ENCODE assay signal across 23 mouse cellular contexts in the genomic region with DNA sequence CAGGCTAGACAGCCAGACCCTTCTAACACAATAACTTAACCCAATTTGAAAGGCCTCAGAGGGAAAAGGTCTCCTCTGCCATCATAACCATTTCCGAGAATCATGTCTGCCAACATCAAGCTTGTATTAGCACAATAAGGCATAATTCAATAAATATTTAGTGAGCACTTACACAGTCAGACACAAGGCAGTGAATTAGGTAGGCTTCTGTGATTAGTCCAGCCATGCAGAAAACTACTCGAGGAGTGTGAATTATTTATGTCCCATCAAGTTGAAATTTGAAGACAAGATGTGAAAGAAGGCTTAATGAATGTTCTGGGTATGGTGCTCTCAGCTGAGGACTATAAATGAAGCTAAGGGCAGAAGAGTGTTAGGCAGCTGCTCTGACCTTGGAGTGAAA.
A peak's percentile ranks its signal among the peaks of the same experiment; 100 is the strongest.
DNase-seq lines count a peak whose midpoint lies in the region; ATAC-seq lines count a peak whose summit lies in the region.
"Had no signal": no experiment of that assay in that cellular context is flagged by ENCODE, and none has a peak within 500 bp of the region (broad histone marks: within the 10 kb centered on the region; RNA-seq: fewer than 3 reads in every experiment).

No protein-coding gene starts in this region.

- 61% methylated on average over 2 of the region's 2 CpGs for WGBS in embryonic facial prominence, embryonic 12.5 days
- WGBS in embryonic facial prominence, embryonic 10.5 days: 77% methylated on average over 2 of the region's 2 CpGs
- WGBS in intestine, embryonic 14.5 days: 62% methylated on average over 2 of the region's 2 CpGs
- 66% methylated on average over 2 of the region's 2 CpGs for WGBS in intestine, embryonic 15.5 days
- 35% methylated on average over 2 of the region's 2 CpGs for WGBS in neural tube, embryonic 13.5 days
- 27% methylated on average over 2 of the region's 2 CpGs for WGBS in neural tube, embryonic 15.5 days

- H3K4me1 ChIP-seq in embryonic facial prominence, embryonic 12.5 days: no peaks in the 10 kb centered on the region
- H3K4me1 ChIP-seq in embryonic facial prominence, embryonic 10.5 days: peaks cover 9% of the 10 kb centered on the region; the same call in 1 of the 2 replicates
- no peaks in the 10 kb centered on the region for H3K4me1 ChIP-seq in intestine, embryonic 14.5 days (replicated peaks; ENCODE audit: control insufficient read depth, insufficient read depth, low read length)
- H3K4me1 ChIP-seq in intestine, embryonic 15.5 days (replicated peaks): no peaks in the 10 kb centered on the region
- 0 out of 2 replicates have a peak, but pooled peaks cover 9% of the 10 kb centered on the region for H3K4me1 ChIP-seq in neural tube, embryonic 13.5 days (replicated peaks)
- H3K4me1 ChIP-seq in neural tube, embryonic 15.5 days: no peaks in the 10 kb centered on the region
- H3K4me1 ChIP-seq: embryonic facial prominence, embryonic 15.5 days had no signal

- no peak overlapping the region for H3K27ac ChIP-seq in embryonic facial prominence, embryonic 12.5 days
- H3K27ac ChIP-seq in embryonic facial prominence, embryonic 10.5 days (replicated peaks): no peak overlapping the region
- no peak overlapping the region for H3K27ac ChIP-seq in intestine, embryonic 14.5 days (ENCODE audit: low read depth)
- no peak overlapping the region for H3K27ac ChIP-seq in intestine, embryonic 15.5 days
- peak overlapping the region; percentile 65; the same call in 1 of the 2 replicates for H3K27ac ChIP-seq in neural tube, embryonic 13.5 days (replicated peaks)
- no peak overlapping the region for H3K27ac ChIP-seq in neural tube, embryonic 15.5 days (replicated peaks)
- H3K27ac ChIP-seq: embryonic facial prominence, embryonic 15.5 days; gastrocnemius, adult 2 months; hindbrain, embryonic 14.5 days had no signal

- no peak overlapping the region for H3K4me2 ChIP-seq in embryonic facial prominence, embryonic 12.5 days (replicated peaks)
- H3K4me2 ChIP-seq in intestine, embryonic 14.5 days (ENCODE audit: low read length): no peak overlapping the region
- H3K4me2 ChIP-seq in intestine, embryonic 15.5 days (replicated peaks): no peak overlapping the region
- H3K4me2 ChIP-seq in neural tube, embryonic 13.5 days: no peak overlapping the region
- H3K4me2 ChIP-seq in neural tube, embryonic 15.5 days: no peak overlapping the region
- H3K4me2 ChIP-seq: embryonic facial prominence, embryonic 15.5 days; heart, embryonic 11.5 days; hindbrain, embryonic 14.5 days had no signal

- H3K9me3 ChIP-seq in embryonic facial prominence, embryonic 12.5 days: no peaks in the 10 kb centered on the region
- no peaks in the 10 kb centered on the region for H3K9me3 ChIP-seq in embryonic facial prominence, embryonic 10.5 days
- no peaks in the 10 kb centered on the region for H3K9me3 ChIP-seq in intestine, embryonic 14.5 days (ENCODE audit: control insufficient read depth, low read length)
- H3K9me3 ChIP-seq in intestine, embryonic 15.5 days: no peaks in the 10 kb centered on the region
- H3K9me3 ChIP-seq in neural tube, embryonic 13.5 days: 0 out of 2 replicates have a peak, but pooled peaks cover 6% of the 10 kb centered on the region
- H3K9me3 ChIP-seq in neural tube, embryonic 15.5 days (replicated peaks): no peaks in the 10 kb centered on the region
- H3K9me3 ChIP-seq: embryonic facial prominence, embryonic 15.5 days had no signal

- DNase-seq in embryonic facial prominence, embryonic 10.5 days (ENCODE audit: low spot score): no peak
- peak; percentile 3 for DNase-seq in intestine, embryonic 14.5 days (ENCODE audit: low spot score)
- DNase-seq in kidney, postnatal 10 days: no peak
- DNase-seq: adrenal gland, adult 8-10 months; adrenal gland, postnatal 36 days; cerebellum, adult 11 months; cerebellum, adult 2 months; cerebellum, adult 9-11 months; cerebellum, postnatal 36 days; embryo, embryonic 11 days; forebrain, postnatal 0 days; gastrocnemius, adult 2 months; gastrocnemius, postnatal 14 days; heart, adult 11 months had no signal

- H3K27me3 ChIP-seq in embryonic facial prominence, embryonic 12.5 days: no peaks in the 10 kb centered on the region
- H3K27me3 ChIP-seq in embryonic facial prominence, embryonic 10.5 days (replicated peaks; ENCODE audit: low read depth, poor library complexity, severe bottlenecking): no peaks in the 10 kb centered on the region
- no peaks in the 10 kb centered on the region for H3K27me3 ChIP-seq in intestine, embryonic 14.5 days (replicated peaks; ENCODE audit: control insufficient read depth, insufficient read depth, low read length)
- H3K27me3 ChIP-seq in intestine, embryonic 15.5 days (replicated peaks): no peaks in the 10 kb centered on the region
- H3K27me3 ChIP-seq in neural tube, embryonic 13.5 days: no peaks in the 10 kb centered on the region
- no peaks in the 10 kb centered on the region for H3K27me3 ChIP-seq in neural tube, embryonic 15.5 days (replicated peaks)
- H3K27me3 ChIP-seq: embryonic facial prominence, embryonic 15.5 days had no signal

- ATAC-seq in embryonic facial prominence, embryonic 12.5 days (ENCODE audit: insufficient number of reproducible peaks, insufficient read depth, low FRiP score, low TSS enrichment): peak; percentile 15; the same call in 1 of the 2 replicates
- no peak for ATAC-seq in intestine, embryonic 14.5 days (replicated peaks; ENCODE audit: low FRiP score, low TSS enrichment, low read depth)
- ATAC-seq in intestine, embryonic 15.5 days: no peak
- no peak for ATAC-seq in neural tube, embryonic 13.5 days (ENCODE audit: low read depth)
- ATAC-seq in neural tube, embryonic 15.5 days (ENCODE audit: low FRiP score): no peak
- ATAC-seq: activated CD4-positive, CD25-positive, alpha-beta regulatory T cell, adult 4 months; forebrain, embryonic 14.5 days; forebrain, postnatal 0 days had no signal

- no peak overlapping the region for H3K4me3 ChIP-seq in embryonic facial prominence, embryonic 12.5 days
- H3K4me3 ChIP-seq in embryonic facial prominence, embryonic 10.5 days: no peak overlapping the region
- no peak overlapping the region for H3K4me3 ChIP-seq in intestine, embryonic 14.5 days (ENCODE audit: low read depth, low read length)
- H3K4me3 ChIP-seq in intestine, embryonic 15.5 days (replicated peaks): no peak overlapping the region
- H3K4me3 ChIP-seq in neural tube, embryonic 13.5 days: no peak overlapping the region
- H3K4me3 ChIP-seq in neural tube, embryonic 15.5 days (replicated peaks): no peak overlapping the region
- H3K4me3 ChIP-seq: embryonic facial prominence, embryonic 15.5 days; gastrocnemius, adult 2 months had no signal

- H3K36me3 ChIP-seq in embryonic facial prominence, embryonic 12.5 days: no peaks in the 10 kb centered on the region
- H3K36me3 ChIP-seq in embryonic facial prominence, embryonic 10.5 days (replicated peaks): no peaks in the 10 kb centered on the region
- H3K36me3 ChIP-seq in intestine, embryonic 14.5 days (ENCODE audit: control insufficient read depth, insufficient read depth, low read length): no peaks in the 10 kb centered on the region
- no peaks in the 10 kb centered on the region for H3K36me3 ChIP-seq in intestine, embryonic 15.5 days
- no peaks in the 10 kb centered on the region for H3K36me3 ChIP-seq in neural tube, embryonic 13.5 days
- H3K36me3 ChIP-seq in neural tube, embryonic 15.5 days: no peaks in the 10 kb centered on the region
- H3K36me3 ChIP-seq: embryonic facial prominence, embryonic 15.5 days had no signal

- no peak overlapping the region for H3K9ac ChIP-seq in embryonic facial prominence, embryonic 12.5 days
- no peak overlapping the region for H3K9ac ChIP-seq in intestine, embryonic 14.5 days (ENCODE audit: low read length)
- H3K9ac ChIP-seq in intestine, embryonic 15.5 days: no peak overlapping the region
- H3K9ac ChIP-seq in neural tube, embryonic 13.5 days: no peak overlapping the region
- H3K9ac ChIP-seq in neural tube, embryonic 15.5 days (replicated peaks): no peak overlapping the region
- H3K9ac ChIP-seq: embryonic facial prominence, embryonic 15.5 days; forebrain, postnatal 0 days; hindbrain, embryonic 14.5 days had no signal
